Mouse (Mus musculus) lung, adult 2 months (tissue): Measurements from ENCODE around the gene Nlk. TPM values are rescaled to one million over a fixed set of nuclear protein-coding genes. Genes with fewer than 3 reads are reported as not detected.

Experiments used
- DNase-seq: peaks from one replicate; pipeline ENCODE4 v3.0.0; 2022
- H3K4me1 ChIP-seq: fragments of 200-500 bp; 2 replicates; pipeline ENCODE4 v1.6.1; 2011; ENCODE audit warnings: low read length; ENCODE audit not compliant: control insufficient read depth, insufficient read depth
- H3K4me3 ChIP-seq: fragments of 200-500 bp; replicated peaks from 2 replicates; pipeline ENCODE3; 2011; ENCODE audit warnings: low read depth, mild to moderate bottlenecking, control low read depth, low read length; ENCODE audit errors: extremely low read depth
- CTCF ChIP-seq: fragments of 200-500 bp; IDR thresholded peaks from 2 replicates; pipeline ENCODE4 v1.5.1; 2011; ENCODE audit warnings: mild to moderate bottlenecking, low read length, control low read depth; ENCODE audit not compliant: insufficient read depth
- POLR2A ChIP-seq: fragments of 200-500 bp; IDR thresholded peaks from 2 replicates; pipeline ENCODE4 v1.6.1; 2011; ENCODE audit warnings: low read depth, mild to moderate bottlenecking, control low read depth, low read length, borderline replicate concordance; ENCODE audit errors: extremely low read depth
- WGBS: fragments of 180-500 bp; shearing (Covaris S2); methylation state at CpG from one replicate; pipeline ENCODE4 v1.1.7; 2018; 5-methylcytosine and 5-hydroxymethylcytosine counted together
- polyA plus RNA-seq: library from polyadenylated mRNA; depleted of rRNA; stranded (reverse); fragments of >200 nt; gene quantifications from 2 replicates; pipeline ENCODE4 v1.2.3, GENCODE M21; 2012

Nlk gene
- polyA plus RNA-seq, 1 experiment = 24.3 TPM

DNA sequence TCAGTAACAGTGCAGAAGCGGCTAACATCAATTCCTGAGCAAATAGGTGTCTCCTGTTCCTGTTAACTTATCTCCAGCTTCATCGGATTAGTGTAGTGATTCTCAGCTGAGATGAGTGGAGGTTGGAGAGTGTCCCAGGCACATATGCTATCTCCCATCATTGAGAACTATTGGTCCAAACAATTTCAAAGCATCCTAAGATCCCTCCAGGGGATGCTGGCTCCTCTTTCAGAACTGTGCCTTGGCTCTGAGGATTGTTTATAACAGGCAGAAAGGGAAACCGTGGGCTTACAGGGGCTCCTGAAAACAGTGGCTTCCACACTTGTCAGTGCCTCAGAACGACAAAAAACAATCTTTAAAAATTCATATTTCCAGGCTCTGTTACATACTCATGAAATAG is 30.9 kb upstream of the Nlk start:
- no peak overlapping the region for H3K4me3 ChIP-seq
- H3K4me1 ChIP-seq = no peaks in the 10 kb centered on the region
- WGBS = 51% methylated on average over 4 of the region's 4 CpGs
- TF ChIP-seq POLR2A = no peak
- TF ChIP-seq CTCF = no peak
- DNase-seq = no peak

DNA sequence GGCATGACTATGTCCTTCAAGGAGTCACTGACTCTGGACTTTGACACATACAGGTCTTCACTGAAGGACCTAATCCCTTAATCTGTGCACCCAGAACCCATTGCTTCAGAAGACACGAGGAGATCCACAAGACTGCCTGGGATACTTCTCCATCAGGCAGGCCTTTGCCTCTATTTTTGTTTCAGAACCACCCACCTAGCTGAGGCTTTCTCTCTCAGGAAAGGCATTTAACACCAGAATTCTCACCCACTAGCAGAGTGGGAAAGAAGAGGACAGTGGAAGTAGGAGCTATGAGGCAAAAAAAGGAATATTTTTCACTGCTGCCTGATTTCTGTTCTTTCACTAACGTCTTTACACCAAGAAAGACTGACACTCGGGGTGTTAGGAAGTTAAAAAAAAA is 29.2 kb upstream of the Nlk start:
- TF ChIP-seq POLR2A (no peak), CTCF (no peak)
- no peak for DNase-seq
- 83% methylated on average over 3 of the region's 3 CpGs for WGBS
- Histone ChIP-seq H3K4me1 (no peaks in the 10 kb centered on the region), H3K4me3 (no peak overlapping the region)

DNA sequence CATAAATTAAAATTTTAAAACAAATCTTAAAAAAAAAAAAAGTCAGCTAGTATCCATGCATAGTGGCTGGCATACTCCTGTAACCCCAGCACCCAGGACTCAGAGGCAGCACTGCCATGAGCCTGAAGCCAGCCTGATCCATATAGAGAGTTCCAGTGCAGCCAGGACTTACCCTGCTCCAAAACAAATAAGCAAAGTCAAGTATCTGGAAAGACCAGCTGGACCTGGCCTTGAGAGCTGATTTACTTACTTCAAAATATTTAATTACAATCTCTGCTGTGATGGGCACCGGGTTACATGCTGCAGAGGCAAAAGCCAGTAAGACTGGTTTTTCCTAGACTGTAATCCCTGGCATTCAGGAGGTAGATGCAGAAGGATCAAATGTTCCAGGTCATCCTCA is 27.6 kb upstream of the Nlk start:
- TF ChIP-seq POLR2A (no peak), CTCF (no peak)
- DNase-seq = peak; percentile 18
- Histone ChIP-seq H3K4me3 (no peak overlapping the region), H3K4me1 (no peaks in the 10 kb centered on the region)
- 57% methylated on average over 1 of the region's 1 CpGs for WGBS

DNA sequence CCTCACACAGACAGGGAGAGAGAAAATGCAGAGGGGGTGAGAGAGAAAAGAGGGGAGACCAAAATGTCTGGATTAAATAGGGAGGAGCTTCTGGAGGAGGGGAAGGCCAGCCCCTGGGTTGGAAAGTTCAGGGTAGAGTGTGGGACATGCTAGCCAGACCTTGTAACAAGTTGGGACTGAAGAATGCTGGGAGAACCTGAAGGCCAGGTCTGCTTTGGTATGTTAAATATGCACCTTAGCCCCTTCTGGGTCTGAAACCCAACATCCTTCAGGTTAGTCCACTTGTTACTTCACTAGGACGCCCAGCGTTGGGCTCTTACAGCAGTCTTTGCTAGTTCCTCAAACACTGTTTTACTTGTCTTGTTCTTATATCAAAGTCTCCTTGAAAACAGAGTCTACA is 24.2 kb upstream of the Nlk start:
- WGBS = 66% methylated on average over 2 of the region's 2 CpGs
- Histone ChIP-seq H3K4me1 (no peaks in the 10 kb centered on the region), H3K4me3 (no peak overlapping the region)
- no peak for DNase-seq
- no peak for TF ChIP-seq CTCF
- TF ChIP-seq POLR2A = no peak

DNA sequence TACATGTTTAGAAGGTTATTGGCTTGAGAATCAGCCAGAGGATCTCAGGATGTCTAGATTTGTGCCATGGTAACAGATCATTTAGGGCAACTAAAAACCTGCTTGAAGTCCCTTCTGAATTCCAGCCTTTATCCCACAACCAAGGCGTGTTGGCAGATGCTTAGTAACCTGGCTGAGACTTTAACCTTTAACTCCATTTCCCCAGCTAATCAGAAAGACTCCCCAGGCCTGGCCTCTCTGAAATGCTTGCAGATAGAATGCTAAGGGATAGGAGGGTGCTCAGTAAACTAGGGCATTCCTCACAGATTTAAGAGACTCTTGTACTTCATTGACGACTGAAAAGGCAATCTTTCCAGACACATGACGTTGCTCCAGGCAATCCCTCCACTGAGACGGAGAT is 20.5 kb upstream of the Nlk start:
- no peak for TF ChIP-seq POLR2A
- TF ChIP-seq CTCF = no peak
- no peak for DNase-seq
- no peaks in the 10 kb centered on the region for H3K4me1 ChIP-seq
- 73% methylated on average over 4 of the region's 4 CpGs for WGBS
- H3K4me3 ChIP-seq = no peak overlapping the region

DNA sequence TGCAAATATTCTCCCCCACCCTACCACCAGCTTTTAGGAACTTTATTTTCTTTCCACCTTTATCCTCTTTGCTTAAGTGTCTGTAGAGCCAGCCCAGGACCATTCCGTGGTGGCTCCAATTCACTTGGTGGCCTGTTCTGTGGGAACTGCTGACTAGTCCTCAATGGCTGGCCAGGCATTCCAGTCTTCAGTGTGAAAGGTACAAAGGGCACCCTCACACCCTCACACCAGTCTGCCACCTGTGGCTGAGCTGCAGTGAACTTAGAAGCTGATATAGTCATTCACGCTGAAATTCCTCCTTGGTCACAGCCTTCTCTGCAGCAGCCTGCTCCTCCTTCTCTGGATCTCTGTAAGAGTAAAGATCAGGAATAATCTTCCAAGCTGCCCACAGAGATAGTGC is 11.5 kb upstream of the Nlk start:
- WGBS = 73% methylated on average over 2 of the region's 2 CpGs
- DNase-seq = no peak

DNA sequence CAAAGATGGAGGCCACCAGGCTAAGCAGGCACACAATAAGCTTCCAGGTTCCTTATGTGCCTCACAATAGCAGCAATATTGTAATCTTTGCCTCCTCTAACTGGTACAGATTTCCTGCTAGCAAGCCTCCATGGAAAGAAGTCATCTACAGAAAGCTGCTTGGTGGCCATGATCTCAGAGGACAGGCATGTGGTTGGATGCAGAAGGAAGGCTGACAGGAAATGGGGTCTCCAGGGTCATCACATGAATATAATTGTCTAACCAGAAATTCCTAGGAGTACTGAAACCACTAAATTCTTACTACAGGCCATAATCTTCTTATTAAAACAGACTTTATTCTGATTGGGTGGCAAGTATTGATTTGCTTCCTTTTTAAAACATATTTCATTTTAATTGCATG is 8.9 kb upstream of the Nlk start:
- no peak for TF ChIP-seq CTCF
- no peak for TF ChIP-seq POLR2A
- peaks cover 4% of the 10 kb centered on the region for H3K4me1 ChIP-seq
- DNase-seq = no peak
- H3K4me3 ChIP-seq = no peak overlapping the region

More for the DNA sequence above, 11.5 kb upstream of the Nlk start:
- Histone ChIP-seq H3K4me1 (peaks cover 4% of the 10 kb centered on the region), H3K4me3 (no peak overlapping the region)
- TF ChIP-seq CTCF (no peak), POLR2A (no peak)

DNA sequence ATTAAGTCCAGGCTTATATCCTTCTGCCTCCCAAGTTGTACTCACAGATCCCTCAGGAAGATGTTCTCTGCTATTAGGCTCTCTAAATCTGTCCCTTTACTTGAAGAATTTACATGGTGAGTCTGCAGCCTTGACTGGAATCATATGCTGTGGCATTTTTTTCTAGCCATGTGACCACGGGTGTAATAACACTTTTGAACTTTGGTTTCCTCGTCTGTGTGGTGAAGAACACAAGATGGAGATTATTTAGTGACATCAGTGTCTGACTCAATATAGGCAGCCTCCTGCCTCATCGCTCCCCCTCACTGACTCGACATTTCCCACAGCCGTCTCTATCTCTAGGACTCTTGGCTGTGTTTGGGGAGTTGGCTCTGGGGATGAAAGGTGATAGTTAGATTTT is 5.9 kb upstream of the Nlk start:
- no peak overlapping the region for H3K4me3 ChIP-seq
- no peak for DNase-seq
- WGBS = 67% methylated on average over 5 of the region's 5 CpGs

DNA sequence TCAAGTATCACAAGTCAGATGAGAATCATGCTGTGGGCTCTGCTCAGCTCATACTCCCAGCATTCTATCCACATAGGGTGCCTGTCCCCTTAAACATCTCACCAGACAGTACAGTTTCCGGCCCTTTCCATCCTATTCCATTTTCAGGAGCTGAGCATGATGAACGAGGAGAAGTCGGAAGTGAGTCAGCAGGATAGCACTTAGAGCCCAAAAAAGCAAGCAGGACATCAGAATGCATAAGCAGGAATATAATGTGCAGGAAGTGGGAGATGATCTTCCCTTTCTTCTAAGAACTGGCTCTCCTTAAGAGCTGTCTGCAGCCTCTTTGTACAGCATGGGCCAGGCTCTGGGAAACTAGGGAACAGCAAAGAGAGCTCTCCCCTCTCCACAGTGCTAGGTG is 5.1 kb upstream of the Nlk start:
- Histone ChIP-seq H3K4me3 (no peak overlapping the region), H3K4me1 (no peaks in the 10 kb centered on the region; the same call in 1 of the 2 replicates)
- TF ChIP-seq CTCF (no peak), POLR2A (no peak)
- 32% methylated on average over 3 of the region's 3 CpGs for WGBS
- no peak for DNase-seq

More for the DNA sequence above, 5.9 kb upstream of the Nlk start:
- peaks cover 4% of the 10 kb centered on the region for H3K4me1 ChIP-seq
- no peak for TF ChIP-seq POLR2A
- no peak for TF ChIP-seq CTCF

DNA sequence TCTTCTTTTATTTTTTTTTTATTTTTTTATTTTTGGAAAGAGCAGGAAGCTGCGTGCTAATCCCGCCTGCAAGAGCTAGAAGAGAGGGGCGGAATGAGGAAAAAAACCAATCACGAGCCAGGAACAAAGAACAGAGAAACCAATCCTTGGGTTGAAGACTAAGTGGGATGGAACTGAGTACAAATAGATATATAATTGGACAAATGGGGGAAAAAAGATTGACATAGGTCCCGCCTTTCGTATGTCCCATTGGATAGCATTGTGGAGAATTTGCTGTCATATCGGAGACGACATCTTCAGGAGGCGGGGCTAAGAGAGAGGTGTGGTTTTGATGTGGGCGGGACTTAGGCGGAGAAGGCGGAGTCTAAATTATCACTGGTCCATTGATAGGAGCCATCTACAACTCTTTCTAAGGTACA is 589 bp upstream of the Nlk start:
- peaks cover 10% of the 10 kb centered on the region for H3K4me1 ChIP-seq
- peak overlapping the region; percentile 61 for H3K4me3 ChIP-seq
- TF ChIP-seq POLR2A (no peak), CTCF (no peak)
- peak; percentile 89 for DNase-seq
- WGBS = under 1% methylated on average over 12 of the region's 12 CpGs
